Mouse (Mus musculus) brain, embryonic 14.5 days (tissue): ENCODE measurements around the gene Tk1.
A peak's percentile ranks its signal among the peaks of the same experiment; 100 is the strongest.

Experiments used
- CTCF ChIP-seq: fragments of 200-500 bp; IDR thresholded peaks from 2 replicates; pipeline ENCODE4 v1.5.1; 2012; ENCODE audit warnings: inconsistent platforms, mild to moderate bottlenecking, moderate library complexity, borderline replicate concordance; ENCODE audit not compliant: insufficient read depth, insufficient read length; ENCODE audit errors: extremely low read depth
- POLR2A ChIP-seq: fragments of 200-500 bp; IDR thresholded peaks from 2 replicates; pipeline ENCODE4 v1.6.1; 2012; ENCODE audit warnings: mild to moderate bottlenecking, inconsistent platforms, borderline replicate concordance; ENCODE audit not compliant: poor library complexity, insufficient read depth, insufficient read length, severe bottlenecking; ENCODE audit errors: extremely low read depth

- no peak for TF ChIP-seq POLR2A
- peak; percentile 67 for TF ChIP-seq CTCF
Measured at GRCm38 (mm10) chr11:117832086-117832969, 6.4 kb upstream of the Tk1 start.
